9 mouse cellular contexts compared by ENCODE assay signal in genomic region chr11:69936156-69936555, GRCm38 (mm10). TPM values are rescaled to one million over a fixed set of nuclear protein-coding genes. Genes with fewer than 3 reads are reported as not detected.
DNase-seq lines count a peak whose midpoint lies in the region; ATAC-seq and TF ChIP-seq lines count a peak whose summit lies in the region.
"Had no signal": no experiment of that assay in that cellular context is flagged by ENCODE, and none has a peak within 500 bp of the region (broad histone marks: within the 10 kb centered on the region; RNA-seq: fewer than 3 reads in every experiment).

No protein-coding gene starts in this region.

- ATAC-seq in embryonic facial prominence, embryonic 14.5 days (ENCODE audit: low read depth): no peak
- peak; percentile 26 for ATAC-seq in intestine, embryonic 15.5 days

- no peaks in the 10 kb centered on the region for H3K36me3 ChIP-seq in embryonic facial prominence, embryonic 14.5 days (ENCODE audit: control insufficient read depth, insufficient read depth, low read length)
- no peaks in the 10 kb centered on the region for H3K36me3 ChIP-seq in intestine, embryonic 15.5 days

- H3K4me2 ChIP-seq in embryonic facial prominence, embryonic 14.5 days (ENCODE audit: low read depth, low read length): peak overlapping the region; percentile 100
- peak overlapping the region; percentile 100 for H3K4me2 ChIP-seq in intestine, embryonic 15.5 days (replicated peaks)

- DNase-seq in layer of hippocampus, adult 2 months (ENCODE audit: low spot score in 2 of 2): no peak
- no peak for DNase-seq in layer of hippocampus, postnatal 36 days
- DNase-seq in embryonic facial prominence, embryonic 14.5 days (ENCODE audit: low spot score): no peak
- DNase-seq in lung, postnatal 10 days: peak; percentile 54
- DNase-seq in frontal cortex, postnatal 14 days (ENCODE audit: low spot score in 2 of 2): no peak
- no peak for DNase-seq in urinary bladder, adult 2 months (ENCODE audit: low spot score)
- no peak for DNase-seq in ovary, adult 18-20 months (ENCODE audit: low spot score)

- peaks cover 19% of the 10 kb centered on the region for H3K4me1 ChIP-seq in embryonic facial prominence, embryonic 14.5 days (ENCODE audit: control insufficient read depth, insufficient read depth, low read length)
- peaks cover 37% of the 10 kb centered on the region for H3K4me1 ChIP-seq in intestine, embryonic 15.5 days (replicated peaks)

- no peaks in the 10 kb centered on the region; the same call in none of the 2 replicates for H3K27me3 ChIP-seq in embryonic facial prominence, embryonic 14.5 days (replicated peaks; ENCODE audit: control insufficient read depth, insufficient read depth, low read length)
- H3K27me3 ChIP-seq in intestine, embryonic 15.5 days (replicated peaks): peaks cover 8% of the 10 kb centered on the region; the same call in 1 of the 2 replicates

- TF ChIP-seq CTCF in layer of hippocampus, adult 2 months (conservative IDR thresholded peaks at IDR 0.05): no peak

- WGBS in embryonic facial prominence, embryonic 14.5 days: under 1% methylated on average over 22 of the region's 30 CpGs
- WGBS in intestine, embryonic 15.5 days: under 1% methylated on average over 21 of the region's 30 CpGs

- H3K9me3 ChIP-seq in embryonic facial prominence, embryonic 14.5 days (ENCODE audit: control insufficient read depth, low read length): no peaks in the 10 kb centered on the region
- no peaks in the 10 kb centered on the region for H3K9me3 ChIP-seq in intestine, embryonic 15.5 days

- peak overlapping the region; percentile 73 for H3K9ac ChIP-seq in embryonic facial prominence, embryonic 14.5 days (ENCODE audit: low read depth, low read length)
- H3K9ac ChIP-seq in intestine, embryonic 15.5 days: peak overlapping the region; percentile 52

- H3K27ac ChIP-seq in layer of hippocampus, adult 2 months: no peak overlapping the region
- no peak overlapping the region for H3K27ac ChIP-seq in embryonic facial prominence, embryonic 14.5 days (replicated peaks; ENCODE audit: low read depth, low read length)
- H3K27ac ChIP-seq in intestine, embryonic 15.5 days: no peak overlapping the region
- H3K27ac ChIP-seq: macrophage had no signal

- H3K4me3 ChIP-seq in layer of hippocampus, adult 2 months: peak overlapping the region; percentile 51
- H3K4me3 ChIP-seq in embryonic facial prominence, embryonic 14.5 days (ENCODE audit: low read depth, low read length): peak overlapping the region; percentile 61
- peak overlapping the region; percentile 54 for H3K4me3 ChIP-seq in intestine, embryonic 15.5 days (replicated peaks)

RNA-seq across cellular contexts. Expression of gene Ybx2, which starts 0.6 kb away (rescaled TPM):
- total RNA-seq in layer of hippocampus, adult 2 months (2021): 10 to 100 TPM; 12.4 to 14.5 TPM
- 10 to 100 TPM; 10.9 to 11.1 TPM for total RNA-seq in layer of hippocampus, postnatal 36 days (2021)
- polyA plus RNA-seq in embryonic facial prominence, embryonic 14.5 days (2014; fragmentation: Nextera tagmentation; extraction: Ambion mirVana): 2.9 and 4.2 TPM in 2 replicates
- 2.5 and 3.1 TPM in 2 replicates for polyA plus RNA-seq in intestine, embryonic 15.5 days (2015; fragmentation: Nextera tagmentation; extraction: Ambion mirVana)
- polyA plus RNA-seq in urinary bladder, adult 2 months (2012; rRNA removed): 3.7 and 6.2 TPM in 2 replicates
- polyA plus RNA-seq: macrophage had no signal

RNA-seq across cellular contexts. Expression of gene Slc2a4, which starts 11.8 kb away (rescaled TPM):
- 1 to 10 TPM; 1.8 to 2.2 TPM for total RNA-seq in layer of hippocampus, adult 2 months (2021)
- total RNA-seq in layer of hippocampus, postnatal 36 days (2021): 1 to 10 TPM; 1.8 TPM
- polyA plus RNA-seq in embryonic facial prominence, embryonic 14.5 days (2014; fragmentation: Nextera tagmentation; extraction: Ambion mirVana): 16.9 and 20.8 TPM in 2 replicates
- 20.4 and 21.8 TPM in 2 replicates for polyA plus RNA-seq in intestine, embryonic 15.5 days (2015; fragmentation: Nextera tagmentation; extraction: Ambion mirVana)
- 146 and 167 TPM in 2 replicates for polyA plus RNA-seq in urinary bladder, adult 2 months (2012; rRNA removed)

RNA-seq across cellular contexts. Expression of gene Eif5a, which starts 14.4 kb away (rescaled TPM):
- total RNA-seq in layer of hippocampus, adult 2 months (2021): 100 to 1,000 TPM; 413 to 441 TPM
- total RNA-seq in layer of hippocampus, postnatal 36 days (2021): 100 to 1,000 TPM; 416 to 445 TPM
- polyA plus RNA-seq in embryonic facial prominence, embryonic 14.5 days (2014; fragmentation: Nextera tagmentation; extraction: Ambion mirVana): 1,503 and 1,606 TPM in 2 replicates
- polyA plus RNA-seq in intestine, embryonic 15.5 days (2015; fragmentation: Nextera tagmentation; extraction: Ambion mirVana): 1,625 and 1,693 TPM in 2 replicates
- 565 and 624 TPM in 2 replicates for polyA plus RNA-seq in urinary bladder, adult 2 months (2012; rRNA removed)

RNA-seq across cellular contexts. Expression of gene Gps2, which starts 22.5 kb away (rescaled TPM):
- total RNA-seq in layer of hippocampus, adult 2 months (2021): 10 to 100 TPM; 35.6 to 41.5 TPM
- 10 to 100 TPM; 31.9 to 38.2 TPM for total RNA-seq in layer of hippocampus, postnatal 36 days (2021)
- 55.0 and 57.2 TPM in 2 replicates for polyA plus RNA-seq in embryonic facial prominence, embryonic 14.5 days (2014; fragmentation: Nextera tagmentation; extraction: Ambion mirVana)
- 68.1 and 68.5 TPM in 2 replicates for polyA plus RNA-seq in intestine, embryonic 15.5 days (2015; fragmentation: Nextera tagmentation; extraction: Ambion mirVana)
- polyA plus RNA-seq in urinary bladder, adult 2 months (2012; rRNA removed): 56.3 and 63.2 TPM in 2 replicates

RNA-seq across cellular contexts. Expression of gene Cldn7, which starts 28.4 kb away (rescaled TPM):
- total RNA-seq in layer of hippocampus, adult 2 months (2021): not detected
- not detected for total RNA-seq in layer of hippocampus, postnatal 36 days (2021)
- 22.3 and 23.7 TPM in 2 replicates for polyA plus RNA-seq in embryonic facial prominence, embryonic 14.5 days (2014; fragmentation: Nextera tagmentation; extraction: Ambion mirVana)
- polyA plus RNA-seq in intestine, embryonic 15.5 days (2015; fragmentation: Nextera tagmentation; extraction: Ambion mirVana): 977 and 1,030 TPM in 2 replicates
- 67.1 and 69.1 TPM in 2 replicates for polyA plus RNA-seq in urinary bladder, adult 2 months (2012; rRNA removed)
- polyA plus RNA-seq: macrophage had no signal
